Comparison of ENCODE assay signal across 28 mouse cellular contexts in the genomic region with DNA sequence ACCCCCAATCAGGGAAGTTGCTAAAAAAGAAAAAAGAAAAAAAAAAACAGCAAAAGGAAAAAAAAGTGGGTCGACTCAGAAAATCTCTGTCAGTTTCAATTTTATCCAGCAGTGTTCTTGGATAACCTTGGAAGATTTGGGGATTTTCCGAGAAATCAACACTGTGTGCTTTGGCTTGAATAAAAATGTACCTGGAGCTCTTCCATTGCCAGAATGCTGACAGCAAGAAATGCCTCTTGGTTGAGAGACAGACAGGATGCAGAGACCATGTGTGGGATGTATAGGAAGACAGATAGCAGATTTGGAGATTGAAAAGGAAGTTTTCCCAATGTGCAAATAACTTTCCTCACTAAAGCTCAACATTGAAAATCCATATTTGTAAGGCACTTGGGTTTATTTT.
DNase-seq lines count a peak whose midpoint lies in the region; ATAC-seq and TF ChIP-seq lines count a peak whose summit lies in the region.
"Had no signal": no experiment of that assay in that cellular context is flagged by ENCODE, and none has a peak within 500 bp of the region (broad histone marks: within the 10 kb centered on the region; RNA-seq: fewer than 3 reads in every experiment).

No protein-coding gene starts in this region.

- peak; percentile 55 for DNase-seq in embryonic facial prominence, embryonic 14.5 days (ENCODE audit: low spot score)
- no peak for DNase-seq in embryonic facial prominence, embryonic 10.5 days (ENCODE audit: low spot score)
- no peak for DNase-seq in hindbrain, embryonic 10.5 days (ENCODE audit: low spot score)
- DNase-seq in right cerebral cortex, adult 18-20 months, result peak; percentile 43
- no peak for DNase-seq in right cerebral cortex, postnatal 4 days
- DNase-seq in stomach, postnatal 0 days (ENCODE audit: low spot score), result no peak
- DNase-seq: adrenal gland, adult 8-10 months; adrenal gland, postnatal 14 days; B cell, adult 2 months; cerebellum, adult 11 months; cerebellum, adult 18-20 months; cerebellum, adult 8-10 months; cerebellum, adult 9-11 months; cerebellum, postnatal 36 days; embryo, embryonic 11 days had no signal

- H3K27ac ChIP-seq in embryonic facial prominence, embryonic 14.5 days (replicated peaks; ENCODE audit: low read depth, low read length), result no peak overlapping the region
- H3K27ac ChIP-seq in embryonic facial prominence, embryonic 10.5 days (replicated peaks), result no peak overlapping the region
- H3K27ac ChIP-seq in hindbrain, embryonic 15.5 days (replicated peaks), result peak overlapping the region; percentile 30; the same call in 1 of the 2 replicates
- H3K27ac ChIP-seq in hindbrain, embryonic 10.5 days, result no peak overlapping the region
- H3K27ac ChIP-seq in stomach, postnatal 0 days (replicated peaks), result no peak overlapping the region
- H3K27ac ChIP-seq: embryonic facial prominence, embryonic 12.5 days; embryonic facial prominence, embryonic 15.5 days; forebrain, embryonic 10.5 days; forebrain, embryonic 12.5 days had no signal

- 58% methylated on average over 2 of the region's 2 CpGs for WGBS in embryonic facial prominence, embryonic 14.5 days
- WGBS in embryonic facial prominence, embryonic 10.5 days, result 80% methylated on average over 2 of the region's 2 CpGs
- WGBS in hindbrain, embryonic 15.5 days, result 74% methylated on average over 2 of the region's 2 CpGs
- WGBS in hindbrain, embryonic 10.5 days, result 84% methylated on average over 2 of the region's 2 CpGs
- 75% methylated on average over 2 of the region's 2 CpGs for WGBS in stomach, postnatal 0 days

- no peak overlapping the region for H3K9ac ChIP-seq in embryonic facial prominence, embryonic 14.5 days (ENCODE audit: low read depth, low read length)
- H3K9ac ChIP-seq in hindbrain, embryonic 15.5 days, result no peak overlapping the region
- no peak overlapping the region for H3K9ac ChIP-seq in stomach, postnatal 0 days (ENCODE audit: low read length)
- H3K9ac ChIP-seq: embryonic facial prominence, embryonic 12.5 days; embryonic facial prominence, embryonic 15.5 days; forebrain, embryonic 12.5 days had no signal

- no peak overlapping the region for H3K4me3 ChIP-seq in embryonic facial prominence, embryonic 14.5 days (ENCODE audit: low read depth, low read length)
- no peak overlapping the region for H3K4me3 ChIP-seq in embryonic facial prominence, embryonic 10.5 days
- H3K4me3 ChIP-seq in hindbrain, embryonic 15.5 days, result no peak overlapping the region
- no peak overlapping the region for H3K4me3 ChIP-seq in hindbrain, embryonic 10.5 days
- H3K4me3 ChIP-seq in stomach, postnatal 0 days (ENCODE audit: low read depth, low read length), result no peak overlapping the region
- H3K4me3 ChIP-seq: embryonic facial prominence, embryonic 12.5 days; embryonic facial prominence, embryonic 15.5 days; erythroblast, embryonic 14.5 days; forebrain, embryonic 10.5 days; forebrain, embryonic 12.5 days had no signal

- no peaks in the 10 kb centered on the region for H3K27me3 ChIP-seq in embryonic facial prominence, embryonic 14.5 days (replicated peaks; ENCODE audit: control insufficient read depth, insufficient read depth, low read length)
- H3K27me3 ChIP-seq in embryonic facial prominence, embryonic 10.5 days (replicated peaks; ENCODE audit: low read depth, poor library complexity, severe bottlenecking), result no peaks in the 10 kb centered on the region
- H3K27me3 ChIP-seq in hindbrain, embryonic 15.5 days, result no peaks in the 10 kb centered on the region
- no peaks in the 10 kb centered on the region for H3K27me3 ChIP-seq in hindbrain, embryonic 10.5 days (ENCODE audit: insufficient read depth, poor library complexity, severe bottlenecking)
- H3K27me3 ChIP-seq in stomach, postnatal 0 days (ENCODE audit: control insufficient read depth, insufficient read depth, low read length), result no peaks in the 10 kb centered on the region
- H3K27me3 ChIP-seq: CH12.LX; embryonic facial prominence, embryonic 12.5 days; embryonic facial prominence, embryonic 15.5 days; forebrain, embryonic 12.5 days; Patski had no signal

- no peaks in the 10 kb centered on the region for H3K36me3 ChIP-seq in embryonic facial prominence, embryonic 14.5 days (ENCODE audit: control insufficient read depth, insufficient read depth, low read length)
- H3K36me3 ChIP-seq in embryonic facial prominence, embryonic 10.5 days (replicated peaks), result no peaks in the 10 kb centered on the region
- no peaks in the 10 kb centered on the region for H3K36me3 ChIP-seq in hindbrain, embryonic 15.5 days
- H3K36me3 ChIP-seq in hindbrain, embryonic 10.5 days, result no peaks in the 10 kb centered on the region
- H3K36me3 ChIP-seq in stomach, postnatal 0 days (ENCODE audit: control insufficient read depth, insufficient read depth, low read length), result no peaks in the 10 kb centered on the region
- H3K36me3 ChIP-seq: embryonic facial prominence, embryonic 12.5 days; embryonic facial prominence, embryonic 15.5 days; forebrain, embryonic 10.5 days; forebrain, embryonic 12.5 days; G1E had no signal

- no peaks in the 10 kb centered on the region for H3K9me3 ChIP-seq in embryonic facial prominence, embryonic 14.5 days (ENCODE audit: control insufficient read depth, low read length)
- H3K9me3 ChIP-seq in embryonic facial prominence, embryonic 10.5 days, result no peaks in the 10 kb centered on the region
- H3K9me3 ChIP-seq in hindbrain, embryonic 15.5 days, result no peaks in the 10 kb centered on the region
- H3K9me3 ChIP-seq in hindbrain, embryonic 10.5 days, result no peaks in the 10 kb centered on the region
- no peaks in the 10 kb centered on the region for H3K9me3 ChIP-seq in stomach, postnatal 0 days (ENCODE audit: control insufficient read depth, low read length)
- H3K9me3 ChIP-seq: embryonic facial prominence, embryonic 12.5 days; embryonic facial prominence, embryonic 15.5 days; forebrain, embryonic 10.5 days; forebrain, embryonic 12.5 days; G1E had no signal

- no peak for TF ChIP-seq EP300 in stomach, postnatal 0 days (optimal IDR thresholded peaks at IDR 0.05)

- no peaks in the 10 kb centered on the region for H3K4me1 ChIP-seq in embryonic facial prominence, embryonic 14.5 days (ENCODE audit: control insufficient read depth, insufficient read depth, low read length)
- no peaks in the 10 kb centered on the region for H3K4me1 ChIP-seq in embryonic facial prominence, embryonic 10.5 days
- no peaks in the 10 kb centered on the region for H3K4me1 ChIP-seq in hindbrain, embryonic 15.5 days (replicated peaks)
- H3K4me1 ChIP-seq in hindbrain, embryonic 10.5 days (replicated peaks), result no peaks in the 10 kb centered on the region
- H3K4me1 ChIP-seq in stomach, postnatal 0 days (replicated peaks; ENCODE audit: control insufficient read depth, insufficient read depth), result no peaks in the 10 kb centered on the region
- H3K4me1 ChIP-seq: embryonic facial prominence, embryonic 12.5 days; embryonic facial prominence, embryonic 15.5 days; forebrain, embryonic 10.5 days; forebrain, embryonic 12.5 days had no signal

- ATAC-seq in embryonic facial prominence, embryonic 14.5 days (ENCODE audit: low read depth), result no peak
- ATAC-seq in hindbrain, embryonic 15.5 days (ENCODE audit: low FRiP score, low read depth), result no peak
- no peak for ATAC-seq in stomach, postnatal 0 days (ENCODE audit: low FRiP score, low TSS enrichment)
- ATAC-seq: activated CD4-positive, CD25-positive, alpha-beta regulatory T cell, adult 4 months; CD4-positive, CD25-positive, alpha-beta regulatory T cell, adult 4 months; forebrain, embryonic 14.5 days; forebrain, embryonic 16.5 days; Patski had no signal

- H3K4me2 ChIP-seq in embryonic facial prominence, embryonic 14.5 days (ENCODE audit: low read depth, low read length), result no peak overlapping the region
- no peak overlapping the region for H3K4me2 ChIP-seq in hindbrain, embryonic 15.5 days
- H3K4me2 ChIP-seq in stomach, postnatal 0 days (replicated peaks; ENCODE audit: low read depth), result no peak overlapping the region
- H3K4me2 ChIP-seq: embryonic facial prominence, embryonic 12.5 days; embryonic facial prominence, embryonic 15.5 days; forebrain, embryonic 12.5 days had no signal

- TF ChIP-seq CTCF in stomach, postnatal 0 days (IDR thresholded peaks at IDR 0.05; ENCODE audit: low read depth), result no peak

Comparison
In these comparisons a context has a peak if more than half of its experiments do, and no peak if none do; other contexts are left out.
1. DNase-seq: peak in embryonic facial prominence, embryonic 14.5 days (single experiment) and right cerebral cortex, adult 18-20 months (single experiment); none in embryonic facial prominence, embryonic 10.5 days (single experiment), hindbrain, embryonic 10.5 days (single experiment), right cerebral cortex, postnatal 4 days (single experiment) and stomach, postnatal 0 days (single experiment).